Mouse (Mus musculus) monocyte, adult 2 months (primary cell): ENCODE results near the gene A630001G21Rik.
A peak's percentile ranks its signal among the peaks of the same experiment; 100 is the strongest.

Experiments used
- DNase-seq, 2 experiments: peaks; one replicate each; pipeline ENCODE4 v3.0.0; 2022; ENCODE audit warnings: low spot score in 2 of 2, low read depth in 1 of 2

A630001G21Rik gene

GRCm38 (mm10) chr1:85775136-85775535, 3.3 kb downstream of the A630001G21Rik start:
- no peak for DNase-seq

- no peak for DNase-seq
Measured at GRCm38 (mm10) chr1:85771976-85772375, 6.5 kb downstream of the A630001G21Rik start.

GRCm38 (mm10) chr1:85767754-85768153, 10.7 kb downstream of the A630001G21Rik start:
- no peak for DNase-seq

GRCm38 (mm10) chr1:85766120-85766519, 12.3 kb downstream of the A630001G21Rik start:
- DNase-seq = no peak

GRCm38 (mm10) chr1:85764291-85764690, 14.2 kb downstream of the A630001G21Rik start:
- no peak for DNase-seq

GRCm38 (mm10) chr1:85763386-85763785, 15.1 kb downstream of the A630001G21Rik start:
- no peak for DNase-seq

- no peak for DNase-seq
Measured at GRCm38 (mm10) chr1:85761665-85762064, 16.8 kb downstream of the A630001G21Rik start.

- no peak for DNase-seq
Measured at GRCm38 (mm10) chr1:85758969-85759293, 19.5 kb downstream of the A630001G21Rik start.

GRCm38 (mm10) chr1:85758231-85758968, 20.0 kb downstream of the A630001G21Rik start:
- no peak for DNase-seq

- no peak for DNase-seq
Measured at GRCm38 (mm10) chr1:85757531-85758230, 20.8 kb downstream of the A630001G21Rik start.

- no peak for DNase-seq
Measured at GRCm38 (mm10) chr1:85751932-85752680, 26.3 kb downstream of the A630001G21Rik start.

GRCm38 (mm10) chr1:85751494-85751893, 26.9 kb downstream of the A630001G21Rik start:
- peak in 1 of 2 experiments; percentile 28 for DNase-seq

GRCm38 (mm10) chr1:85750650-85751049, 27.8 kb downstream of the A630001G21Rik start:
- DNase-seq = no peak

- DNase-seq = no peak
Measured at GRCm38 (mm10) chr1:85749829-85750228, 28.6 kb downstream of the A630001G21Rik start.

GRCm38 (mm10) chr1:85746511-85746910, 31.9 kb downstream of the A630001G21Rik start:
- DNase-seq = no peak

GRCm38 (mm10) chr1:85744539-85744938, 33.9 kb downstream of the A630001G21Rik start:
- no peak for DNase-seq

GRCm38 (mm10) chr1:85742916-85743505, 35.4 kb downstream of the A630001G21Rik start:
- no peak for DNase-seq

GRCm38 (mm10) chr1:85742333-85742732, 36.1 kb downstream of the A630001G21Rik start:
- DNase-seq = no peak

GRCm38 (mm10) chr1:85740923-85741322, 37.5 kb downstream of the A630001G21Rik start:
- no peak for DNase-seq

GRCm38 (mm10) chr1:85739819-85740218, 38.6 kb downstream of the A630001G21Rik start:
- no peak for DNase-seq

- DNase-seq = no peak
Measured at GRCm38 (mm10) chr1:85739000-85739399, 39.4 kb downstream of the A630001G21Rik start.
